Mouse (Mus musculus): ENCODE results near the gene Dnah2.

Dnah2 gene

GRCm38 (mm10) chr11:69549060-69549656, at the start of gene Dnah2:
TSS of gene Dnah2 (minus strand) at chr11:69549110.
- no peak for DNase-seq (ENCODE audit: low spot score)

DNA sequence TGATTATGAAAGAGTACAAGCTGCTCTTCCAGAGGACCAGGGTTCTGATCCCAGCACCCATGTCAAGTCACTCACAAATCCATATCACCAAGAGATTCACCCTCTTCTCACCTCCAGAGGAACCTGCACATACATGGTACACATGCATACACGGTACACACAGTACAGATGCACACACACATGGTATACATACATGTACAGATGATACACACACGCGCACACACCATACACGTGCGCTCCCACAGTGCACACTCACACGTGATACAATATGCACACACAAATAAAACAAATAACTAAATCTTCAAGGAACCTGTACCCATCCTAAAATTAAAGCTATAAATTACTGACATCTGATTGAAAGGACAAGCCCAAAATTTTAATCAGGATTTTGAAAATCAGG, 45.9 kb upstream of the Dnah2 start:
- no peak for DNase-seq (ENCODE audit: low spot score)

DNA sequence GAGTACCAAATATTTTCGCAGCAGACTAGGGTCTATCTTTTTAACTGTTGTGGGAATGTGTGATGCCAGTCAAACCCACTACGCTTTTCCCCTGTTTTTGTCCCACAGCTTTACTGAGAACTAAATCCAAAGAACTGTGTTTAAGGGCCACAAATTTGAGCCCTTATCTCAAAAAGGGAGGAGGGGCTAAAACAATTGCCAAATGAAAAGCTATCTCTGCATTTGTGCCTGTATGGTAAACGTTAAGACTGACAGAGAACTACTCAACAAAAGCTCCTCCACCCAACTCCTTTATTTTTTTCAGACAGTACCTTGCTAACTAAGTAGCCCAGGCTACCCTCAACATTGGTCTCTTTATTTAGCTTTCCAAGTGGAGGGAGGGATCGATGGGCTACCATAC, 43.9 kb upstream of the Dnah2 start:
- no peak for DNase-seq (ENCODE audit: low spot score)

GRCm38 (mm10) chr11:69591899-69592637, 43.2 kb upstream of the Dnah2 start:
- DNase-seq (ENCODE audit: low spot score), result no peak

DNA sequence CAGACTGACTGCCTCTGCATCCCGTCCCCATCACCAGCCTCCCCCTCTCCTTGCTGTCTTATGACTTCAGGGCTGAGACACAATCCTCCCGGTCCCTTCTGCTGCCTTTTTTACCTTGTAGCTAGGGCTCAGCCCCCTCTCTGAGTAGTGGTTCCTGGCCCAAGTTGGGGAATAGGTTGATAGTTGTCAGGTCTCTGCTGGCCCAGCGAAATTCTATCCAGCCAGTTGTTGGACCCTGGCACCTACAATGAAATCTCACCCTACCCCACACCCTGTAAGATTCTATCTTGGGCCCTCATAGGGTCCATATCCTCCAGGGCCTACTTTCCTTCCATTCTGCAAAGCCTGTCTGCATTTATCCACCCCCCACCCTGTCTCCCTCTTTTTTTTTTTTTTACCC, 42.5 kb upstream of the Dnah2 start:
- DNase-seq (ENCODE audit: low spot score), result no peak

DNA sequence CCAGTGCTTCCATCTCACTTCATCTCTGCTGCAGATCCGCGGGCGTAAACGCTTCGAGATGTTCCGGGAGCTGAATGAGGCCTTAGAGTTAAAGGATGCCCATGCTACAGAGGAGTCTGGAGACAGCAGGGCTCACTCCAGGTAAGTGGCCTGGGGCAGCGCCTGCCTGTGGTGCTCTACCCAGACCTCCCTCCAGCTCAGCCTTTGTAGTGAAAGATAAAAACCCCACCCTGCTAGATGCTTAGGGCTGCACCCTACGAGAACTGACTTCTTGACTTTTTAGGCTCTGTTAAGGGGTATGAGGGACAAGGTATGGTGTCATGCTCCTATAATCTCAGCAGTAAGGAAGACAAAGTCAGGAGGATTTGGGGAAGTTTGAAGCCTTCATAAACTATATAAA, 41.7 kb upstream of the Dnah2 start:
- no peak for DNase-seq (ENCODE audit: low spot score)

DNA sequence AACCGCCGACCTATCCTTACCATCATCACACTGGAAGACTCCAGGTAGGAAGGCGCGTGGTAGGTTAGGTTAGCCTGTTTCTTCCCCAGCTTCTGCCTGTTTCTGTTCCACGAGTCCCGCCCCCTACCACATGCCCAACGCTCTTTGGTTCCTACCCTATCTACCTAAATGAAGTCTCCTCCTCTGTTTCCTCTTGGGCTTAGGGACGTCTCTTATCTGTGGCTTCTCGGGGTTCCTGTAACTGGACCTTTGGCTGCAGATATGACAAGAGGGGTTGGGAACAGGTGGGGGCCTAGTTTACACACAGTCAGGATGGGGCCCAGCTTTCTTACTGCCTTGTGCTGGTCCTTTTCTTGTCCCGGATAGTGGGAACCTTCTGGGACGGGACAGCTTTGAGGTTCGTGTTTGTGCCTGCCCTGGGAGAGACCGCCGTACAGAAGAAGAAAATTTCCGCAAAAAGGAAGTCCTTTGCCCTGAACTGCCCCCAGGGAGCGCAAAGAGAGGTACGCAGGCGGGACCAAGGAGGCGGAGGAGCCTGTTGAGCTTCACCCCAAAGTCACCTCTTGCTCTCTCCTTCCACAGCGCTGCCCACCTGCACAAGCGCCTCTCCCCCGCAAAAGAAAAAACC, 40.4 kb upstream of the Dnah2 start:
- DNase-seq (ENCODE audit: low spot score), result no peak

GRCm38 (mm10) chr11:69585718-69586325, 36.9 kb upstream of the Dnah2 start:
- peak; percentile 47 for DNase-seq (ENCODE audit: low spot score)

GRCm38 (mm10) chr11:69584937-69585336, 36.0 kb upstream of the Dnah2 start:
- no peak for DNase-seq (ENCODE audit: low spot score)

DNA sequence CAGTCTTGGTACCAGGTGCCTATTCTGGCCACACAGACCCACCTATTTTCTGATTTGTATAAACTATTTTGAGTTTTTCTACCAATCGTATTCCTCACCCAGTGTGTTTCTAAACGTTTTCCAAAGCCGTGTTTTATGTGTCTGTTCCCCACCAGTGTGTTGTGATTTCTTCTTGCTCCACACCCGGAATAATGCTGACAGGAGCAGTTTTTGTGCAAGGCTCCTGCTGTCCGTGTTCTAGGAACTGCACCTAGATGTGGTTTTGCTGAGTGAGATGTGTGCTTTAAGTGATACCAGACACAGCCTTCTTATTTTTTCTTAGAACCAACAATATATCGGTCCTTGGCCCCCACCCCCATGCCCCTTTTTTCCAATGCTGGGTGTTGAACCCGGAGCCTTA, 35.1 kb upstream of the Dnah2 start:
- no peak for DNase-seq (ENCODE audit: low spot score)

DNA sequence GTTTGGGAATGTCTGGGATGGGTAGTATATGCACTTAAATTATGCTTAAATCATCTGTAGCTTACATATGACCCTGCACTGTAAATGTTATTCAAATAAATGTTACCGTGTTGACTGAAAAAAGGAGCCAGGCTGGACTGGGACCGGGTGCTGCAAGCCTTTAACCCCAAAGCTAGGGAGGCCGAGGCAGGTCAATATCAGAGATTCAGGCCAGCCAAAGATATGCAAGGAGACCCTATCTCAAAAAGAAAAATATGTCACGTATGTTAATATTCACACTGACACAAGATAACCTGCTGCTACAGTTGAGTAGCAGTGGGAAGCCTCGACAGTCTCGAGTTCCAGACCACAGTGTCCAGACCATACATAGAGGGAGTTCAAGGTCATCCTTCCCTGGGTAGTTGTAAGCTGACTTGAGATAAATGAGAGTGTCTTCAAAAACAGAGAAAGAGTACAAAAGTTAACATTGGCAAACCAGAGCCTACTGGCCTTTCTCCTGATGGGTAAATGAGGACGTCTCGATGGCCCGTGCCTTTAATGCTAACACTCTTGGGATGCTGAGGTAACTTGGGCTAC, 33.4 kb upstream of the Dnah2 start:
- DNase-seq (ENCODE audit: low spot score), result no peak

GRCm38 (mm10) chr11:69581814-69582213, 32.9 kb upstream of the Dnah2 start:
- DNase-seq (ENCODE audit: low spot score), result no peak

GRCm38 (mm10) chr11:69581147-69581688, 32.3 kb upstream of the Dnah2 start:
- peak; percentile 85 for DNase-seq (ENCODE audit: low spot score)

DNA sequence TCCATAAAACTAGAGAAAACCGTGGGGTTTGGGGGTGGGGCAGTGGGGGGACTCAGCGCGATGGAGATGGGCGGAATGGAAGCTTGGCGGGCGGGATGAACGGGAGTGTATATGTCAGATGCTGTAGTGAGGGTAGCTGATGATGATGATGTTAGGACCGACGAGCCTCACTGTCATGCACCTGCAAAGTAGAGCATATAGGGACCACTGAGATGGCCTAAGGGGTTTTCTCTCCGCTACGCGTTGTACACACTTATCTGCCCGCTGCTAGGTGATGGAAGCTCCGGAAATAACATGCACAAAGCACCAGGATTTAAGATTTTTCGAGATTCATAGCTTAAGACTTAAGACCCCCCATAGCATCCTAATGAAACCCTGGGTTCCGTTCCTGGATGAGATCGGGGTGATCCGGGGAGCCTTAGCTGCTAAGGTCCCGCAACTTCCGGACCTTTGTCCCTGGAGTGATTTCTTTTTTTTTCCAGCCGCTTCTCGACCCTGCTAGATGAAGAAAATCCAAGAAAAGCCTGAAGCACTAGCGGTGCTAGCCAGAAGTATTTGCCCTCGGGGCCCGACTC, 31.7 kb upstream of the Dnah2 start:
- peak; percentile 25 for DNase-seq (ENCODE audit: low spot score)

DNA sequence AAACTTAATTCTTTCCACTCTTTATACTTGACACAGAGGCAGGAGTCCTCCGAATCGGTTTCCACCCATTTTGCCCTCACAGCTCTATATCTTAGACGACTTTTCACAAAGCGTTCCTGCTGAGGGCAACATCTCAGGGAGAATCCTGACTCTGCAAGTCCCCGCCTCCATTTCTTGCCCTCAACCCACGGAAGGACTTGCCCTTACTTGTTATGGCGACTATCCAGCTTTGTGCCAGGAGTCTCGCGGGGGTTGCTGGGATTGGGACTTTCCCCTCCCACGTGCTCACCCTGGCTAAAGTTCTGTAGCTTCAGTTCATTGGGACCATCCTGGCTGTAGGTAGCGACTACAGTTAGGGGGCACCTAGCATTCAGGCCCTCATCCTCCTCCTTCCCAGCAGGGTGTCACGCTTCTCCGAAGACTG, 31.2 kb upstream of the Dnah2 start, which contains the start of the genes Wrap53 and Trp53:
TSS of gene Wrap53 (minus strand) at position 165 of the 424 bp plus-strand sequence.
TSS of gene Trp53 (plus strand) at position 269 of the 424 bp plus-strand sequence.
- DNase-seq (ENCODE audit: low spot score), result peak; percentile 82

DNA sequence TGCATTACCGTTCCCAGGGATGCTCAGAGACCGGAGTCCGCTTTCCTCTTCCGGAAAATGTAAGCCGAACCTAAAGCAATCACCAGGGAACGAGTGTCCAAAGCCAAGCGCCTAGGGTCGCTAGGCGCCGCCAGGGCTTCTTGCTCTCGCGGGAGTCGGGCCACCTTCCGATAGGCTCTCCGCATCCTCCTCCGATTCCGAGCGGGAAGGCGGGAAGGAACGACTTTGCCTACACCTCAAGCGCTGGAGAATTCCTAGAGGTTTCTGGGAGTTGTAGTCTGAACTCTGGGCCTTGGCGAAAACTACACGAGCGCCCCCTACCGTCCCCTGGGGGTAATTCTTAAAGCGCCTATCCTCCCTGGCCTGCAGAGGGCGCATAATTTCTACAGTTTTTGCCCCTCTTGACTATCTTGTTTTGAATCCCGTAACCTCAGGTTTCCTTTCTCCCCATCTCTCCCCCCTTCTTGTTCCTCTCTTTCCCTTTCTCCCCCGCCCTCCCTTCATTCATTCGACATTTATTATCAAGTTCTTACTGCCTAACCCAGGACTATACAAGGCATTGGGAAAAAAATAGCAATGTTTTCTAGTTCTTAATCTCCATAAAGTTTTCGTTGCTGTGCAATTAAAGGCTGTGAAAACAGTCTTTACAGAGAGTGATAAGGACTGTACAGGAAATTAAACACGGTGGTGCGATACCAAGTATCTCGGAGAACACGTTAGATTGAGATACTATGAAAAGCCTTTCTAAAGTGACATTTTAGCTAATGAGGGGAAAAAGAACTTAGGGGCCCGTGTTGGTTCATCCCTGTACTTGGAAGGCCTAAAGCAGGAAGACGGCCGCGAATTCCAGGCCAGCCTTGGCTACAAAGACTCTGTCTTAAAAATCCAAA, 30.5 kb upstream of the Dnah2 start:
- peak; percentile 97 for DNase-seq (ENCODE audit: low spot score)

DNA sequence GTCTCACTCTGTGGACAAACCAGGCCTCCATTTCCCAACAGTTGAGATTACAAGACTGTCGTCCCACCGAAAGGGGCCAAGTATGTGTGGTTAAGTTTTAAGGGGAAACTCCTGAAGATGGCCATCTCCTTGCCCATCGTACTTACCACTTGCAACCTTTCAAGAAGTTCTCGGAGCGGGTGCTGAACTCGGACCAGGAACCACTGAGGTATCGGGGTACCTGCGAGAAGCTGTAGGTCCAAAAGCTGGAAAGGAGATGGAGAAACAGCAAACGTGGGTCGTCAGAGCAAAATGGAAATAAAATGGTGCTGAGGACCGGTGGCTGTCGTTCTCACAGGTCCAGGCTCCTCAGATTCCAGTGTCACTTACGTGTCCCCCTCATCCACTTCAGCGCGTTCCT, 29.4 kb upstream of the Dnah2 start:
- DNase-seq (ENCODE audit: low spot score), result no peak

DNA sequence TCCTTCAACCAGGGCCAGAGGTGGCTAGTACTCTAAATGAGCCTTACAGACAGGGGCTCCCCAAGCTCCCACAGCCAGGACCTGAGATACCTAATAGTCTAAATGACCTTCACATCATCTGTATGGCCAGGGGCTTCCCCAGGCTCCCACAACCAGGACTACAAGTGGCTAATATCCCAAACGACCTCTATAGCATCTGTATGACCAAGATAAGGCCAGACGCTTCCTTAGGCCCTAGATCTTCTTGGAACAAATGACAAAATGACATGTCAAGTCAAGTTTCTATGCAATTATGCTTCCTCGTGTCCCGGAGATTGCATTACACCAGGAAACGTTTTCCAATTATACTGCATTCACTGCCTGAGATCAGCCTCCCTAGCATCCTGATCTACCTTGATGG, 27.4 kb upstream of the Dnah2 start:
- no peak for DNase-seq (ENCODE audit: low spot score)

DNA sequence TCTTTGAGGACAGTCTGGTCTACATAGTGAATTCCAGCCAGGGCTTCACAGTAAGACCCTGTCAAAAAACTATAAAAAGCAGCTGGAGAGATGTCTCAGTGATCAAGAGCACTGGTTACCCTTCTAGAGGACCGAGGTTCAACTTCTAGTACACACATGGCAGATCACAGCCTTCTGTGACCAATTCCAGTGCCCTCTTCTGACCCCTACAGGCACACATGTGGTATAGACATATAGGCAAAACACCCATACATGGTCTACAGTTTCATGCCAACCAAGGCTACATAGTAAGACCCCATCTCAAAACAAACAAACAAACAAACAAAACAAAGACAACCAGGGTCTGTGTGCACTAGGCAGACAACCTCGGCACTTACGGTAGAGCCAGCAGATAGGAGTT, 26.3 kb upstream of the Dnah2 start:
- DNase-seq (ENCODE audit: low spot score), result no peak

GRCm38 (mm10) chr11:69565131-69565530, 16.2 kb upstream of the Dnah2 start:
- no peak for DNase-seq (ENCODE audit: low spot score)

DNA sequence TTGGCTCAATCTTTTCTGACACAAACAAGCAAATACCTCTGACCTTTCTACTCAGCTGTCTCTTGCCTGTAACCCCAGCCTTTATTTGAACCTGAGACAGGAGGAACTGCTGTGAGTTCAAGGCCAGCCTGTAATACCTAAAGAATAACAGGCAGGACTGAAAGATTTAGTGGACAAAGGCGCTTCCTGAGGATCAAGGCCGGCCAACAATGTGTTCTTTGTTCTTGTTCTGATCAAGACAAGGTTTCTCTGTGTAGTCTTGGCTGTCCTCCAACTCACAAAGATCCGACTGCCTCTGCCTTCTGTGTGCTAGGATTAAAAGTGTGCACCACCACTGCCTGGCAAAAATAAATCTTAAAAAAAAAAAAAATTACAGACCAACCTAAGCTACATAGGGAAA, 15.5 kb upstream of the Dnah2 start:
- no peak for DNase-seq (ENCODE audit: low spot score)

Measured in spleen, adult 12 weeks (tissue).